Mouse (Mus musculus): ENCODE measurements around the gene S100a10.

Gene S100a10

DNA sequence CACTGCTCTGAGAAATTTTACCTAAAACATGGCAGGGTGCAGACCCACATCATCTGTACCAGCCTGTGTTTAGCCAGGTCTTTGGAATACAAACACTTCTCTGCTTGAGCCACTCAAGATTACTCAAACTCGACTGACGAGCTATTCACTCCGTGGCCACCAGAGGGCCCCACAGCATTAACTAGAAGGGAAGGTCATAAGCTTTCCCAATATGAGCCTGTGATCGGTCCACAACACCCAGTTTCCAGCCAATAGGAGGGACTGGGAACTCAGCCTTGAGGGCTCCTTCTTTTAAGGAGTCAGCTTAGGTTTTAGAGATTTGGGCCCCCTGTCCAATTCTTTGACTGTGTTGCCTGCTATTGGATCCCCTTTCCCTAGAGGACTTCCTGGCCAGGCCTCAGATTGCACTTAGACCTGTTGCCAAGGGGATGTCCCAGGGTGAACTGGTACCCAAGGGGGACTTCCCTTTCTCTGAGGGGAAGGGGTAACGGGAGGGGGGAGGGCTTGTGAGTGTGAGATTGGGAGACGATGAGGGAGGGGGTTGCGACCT is 7.7 kb upstream of the S100a10 start:
- peak; percentile 52 for DNase-seq (ENCODE audit: low read depth, low spot score)

DNA sequence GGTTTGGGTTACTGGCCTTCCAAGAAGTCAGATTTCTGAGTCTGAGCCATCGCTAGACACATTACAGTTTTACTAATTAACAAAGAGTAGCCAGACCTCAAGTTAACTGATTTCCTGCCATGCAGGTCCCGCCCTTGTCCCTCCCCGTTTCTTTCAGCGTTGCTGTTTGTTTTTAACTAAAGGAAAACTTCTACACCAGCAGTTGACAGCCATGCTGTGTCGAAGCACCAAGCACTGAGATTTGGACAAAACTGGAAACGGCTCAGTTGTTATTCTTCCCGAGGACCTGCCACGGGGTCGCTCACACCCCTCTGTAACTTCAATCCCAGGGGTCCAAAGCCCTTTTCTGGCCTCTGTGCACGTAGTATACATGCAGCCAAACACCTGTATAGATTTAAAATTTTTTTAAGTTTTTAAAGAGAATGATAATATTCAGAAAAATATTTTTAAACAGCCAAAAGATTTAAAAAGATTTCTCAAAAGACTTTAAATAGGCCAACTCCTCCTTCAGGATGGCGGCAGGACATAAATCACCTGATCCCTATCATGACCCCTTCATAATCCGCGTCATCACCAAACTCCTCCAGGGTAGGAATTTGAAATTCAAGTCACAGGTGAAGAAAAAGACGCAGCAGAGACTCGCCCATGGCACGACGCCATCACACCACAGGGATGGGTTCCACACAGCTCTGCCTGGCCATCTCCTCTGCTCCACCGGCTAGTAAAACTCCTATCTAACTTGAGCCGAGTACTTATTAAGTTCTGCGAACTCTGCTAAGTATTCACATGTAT is 6.9 kb upstream of the S100a10 start:
- DNase-seq (ENCODE audit: low read depth, low spot score): no peak

DNA sequence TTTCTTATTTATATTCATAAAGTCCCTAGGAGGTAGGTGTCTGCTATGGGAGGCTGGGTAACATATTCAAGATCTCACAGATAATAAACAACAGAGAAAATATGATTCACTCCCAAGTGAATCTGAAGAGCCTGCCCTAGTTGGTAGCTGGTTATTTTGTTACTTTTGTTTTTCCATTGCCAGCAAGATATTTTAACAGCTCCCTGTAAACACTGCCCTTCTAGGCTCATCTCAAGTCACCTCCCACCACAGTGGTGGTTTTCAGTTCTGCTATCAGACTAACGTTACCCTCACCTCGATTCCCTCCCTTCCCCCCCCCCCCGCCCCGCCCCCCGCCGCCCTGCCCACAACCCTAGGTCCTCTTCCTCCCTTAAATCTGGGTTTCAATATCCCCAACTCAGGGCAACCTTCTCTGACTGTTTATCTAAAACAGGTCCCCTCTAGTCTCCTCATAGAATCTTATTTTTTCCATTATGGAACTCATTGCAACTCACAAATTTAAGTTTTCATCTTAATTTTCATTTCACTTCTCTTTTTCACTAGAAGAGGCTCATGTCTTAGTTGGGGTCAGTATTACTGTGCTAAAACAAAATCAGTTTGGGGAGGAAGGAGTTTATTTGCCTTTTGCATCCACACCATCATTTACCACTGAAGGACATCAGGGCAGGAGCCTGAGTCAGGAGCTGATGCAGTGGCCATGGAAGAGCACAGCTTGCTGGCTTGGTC is 6.2 kb upstream of the S100a10 start:
- DNase-seq (ENCODE audit: low read depth, low spot score): no peak

DNA sequence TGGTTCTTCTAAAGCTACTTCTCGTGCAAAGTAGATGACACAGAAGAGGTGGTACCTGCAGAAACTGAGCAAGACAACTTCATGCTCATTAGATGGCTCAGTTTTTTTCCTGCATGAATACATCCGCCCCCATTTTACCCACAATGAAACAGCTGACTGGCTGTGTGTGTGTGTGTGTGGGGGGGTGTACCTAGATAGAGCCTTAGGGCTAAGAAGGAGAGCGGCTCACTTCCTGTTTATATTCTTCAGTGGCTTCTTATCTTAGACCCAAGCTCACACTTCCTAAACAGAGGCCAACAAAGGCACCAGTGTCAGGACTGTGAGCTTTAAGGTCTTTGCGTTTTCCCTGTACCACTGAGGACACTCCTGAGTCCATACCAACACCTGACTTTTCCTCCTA is 4.9 kb upstream of the S100a10 start:
- DNase-seq (ENCODE audit: low read depth, low spot score): no peak

DNA sequence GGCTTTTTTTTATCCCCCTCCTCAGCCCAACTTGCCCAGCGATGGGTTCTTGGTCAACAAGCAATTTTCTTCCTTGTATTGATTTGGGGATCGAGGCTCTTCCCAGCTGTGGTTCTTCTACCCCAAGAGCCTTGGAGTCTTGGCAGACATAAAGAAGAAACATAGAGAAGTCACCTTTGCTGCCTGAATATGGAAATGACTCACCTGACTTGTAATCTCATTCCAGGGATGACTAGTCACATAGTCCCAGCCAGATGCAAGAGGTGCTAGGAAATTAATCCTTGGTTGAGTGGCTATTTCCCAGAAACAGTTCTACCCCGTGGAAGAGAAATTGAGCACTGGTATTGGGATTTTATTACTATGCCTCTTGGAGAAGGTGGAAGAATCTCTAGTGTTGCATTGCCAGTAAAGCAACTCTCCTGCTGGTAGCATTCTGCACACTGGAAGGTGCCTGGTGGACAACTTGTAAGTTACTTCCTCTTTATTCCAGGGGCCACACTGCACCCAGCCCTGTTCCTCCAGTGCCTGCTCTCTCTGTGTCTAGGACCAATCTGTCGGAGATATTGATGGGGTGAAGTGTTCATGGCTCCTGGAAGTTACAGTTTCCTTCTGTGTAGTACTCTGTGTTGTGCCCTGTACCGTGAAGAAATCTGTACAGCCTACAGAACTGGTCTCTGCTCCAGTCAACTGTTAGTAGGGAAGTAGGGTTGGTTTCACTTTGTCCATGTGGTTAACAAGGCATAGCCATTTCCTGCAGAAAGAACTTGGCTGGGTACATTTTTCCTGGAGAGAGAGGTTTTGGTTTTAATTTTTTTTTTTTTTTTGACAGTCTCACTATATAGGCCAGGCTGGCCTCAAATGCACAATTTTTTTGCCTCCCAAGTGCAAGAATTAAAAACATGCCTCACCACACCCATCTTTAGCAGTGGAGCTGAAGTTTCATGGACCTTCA is 2.7 kb upstream of the S100a10 start:
- DNase-seq (ENCODE audit: low read depth, low spot score): no peak

DNA sequence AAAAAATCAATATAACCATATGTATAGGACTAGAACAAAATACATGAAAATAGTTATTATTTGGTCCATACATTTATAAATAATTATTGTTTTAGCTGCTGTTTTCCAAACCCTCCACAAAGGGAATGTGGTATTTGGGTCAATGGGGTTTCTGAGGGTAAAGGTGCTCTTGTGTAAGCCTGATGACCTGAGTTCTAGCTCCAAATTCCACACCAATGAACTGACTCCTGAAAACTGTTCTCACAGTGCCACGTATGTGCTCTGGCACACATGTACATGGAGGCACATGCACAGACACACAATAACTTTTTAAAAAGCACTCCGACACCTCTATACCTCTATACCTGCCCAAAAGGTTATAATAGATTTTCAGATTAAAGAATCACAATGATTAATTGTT is 1.6 kb upstream of the S100a10 start:
- no peak for DNase-seq (ENCODE audit: low read depth, low spot score)

DNA sequence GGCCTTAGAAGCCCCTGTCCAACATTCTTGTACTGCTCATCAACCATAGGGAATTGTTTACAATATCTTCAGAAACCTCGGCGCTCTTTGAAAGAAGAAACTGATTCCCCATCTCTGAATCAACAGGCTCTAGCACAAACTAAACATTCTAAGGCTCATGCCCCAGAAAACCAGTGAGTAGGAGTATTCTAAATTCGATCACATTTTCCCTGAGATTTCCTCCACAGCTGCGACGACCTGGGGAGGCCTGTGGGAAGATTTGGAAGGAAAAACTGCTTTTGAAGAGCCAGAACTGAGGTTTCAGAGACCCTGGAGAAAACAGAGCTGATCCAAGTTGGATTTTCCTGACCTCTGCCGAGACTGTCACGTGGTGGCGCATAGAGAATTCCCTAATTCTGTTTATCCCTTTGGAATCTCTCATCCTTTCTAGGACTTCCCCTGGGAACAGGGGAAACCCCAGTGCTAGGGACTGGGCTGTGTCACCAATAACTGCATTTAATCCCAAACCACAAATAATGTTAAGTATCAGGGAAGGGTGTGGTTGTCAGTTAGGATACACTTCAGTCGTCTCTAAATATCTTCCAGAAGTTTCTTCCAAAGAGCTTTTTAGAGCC is 1.0 kb upstream of the S100a10 start:
- DNase-seq (ENCODE audit: low read depth, low spot score): no peak

DNA sequence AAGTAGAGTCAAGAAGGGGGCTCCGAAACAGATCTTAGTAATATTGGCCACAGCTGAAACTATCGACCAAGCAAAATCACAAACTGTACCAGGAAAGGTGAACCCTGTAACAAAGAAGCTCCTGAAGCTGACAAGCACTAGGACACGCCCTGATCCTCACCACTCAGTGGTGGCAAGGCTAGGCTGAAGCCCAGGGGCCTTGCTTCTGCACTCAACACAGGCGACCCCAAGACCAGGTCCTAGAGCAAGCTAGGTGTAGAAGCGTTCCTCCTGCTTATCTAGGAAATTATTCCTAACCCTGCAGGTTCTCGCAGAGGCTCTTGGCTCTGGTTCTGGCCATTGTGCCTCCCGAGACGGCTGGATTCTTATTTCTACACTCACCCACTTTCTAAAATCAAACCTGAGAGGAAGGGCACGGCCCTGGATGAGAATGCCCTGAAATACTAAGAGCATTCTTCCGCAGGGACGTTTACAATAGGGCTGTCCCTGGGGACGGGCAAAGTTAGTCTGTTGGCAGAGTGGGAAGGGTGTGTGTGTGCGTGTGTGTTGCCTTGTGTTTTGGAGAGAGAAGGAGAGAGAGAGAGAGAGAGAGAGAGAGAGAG is 400 bp upstream of the S100a10 start:
- no peak for DNase-seq (ENCODE audit: low read depth, low spot score)

DNA sequence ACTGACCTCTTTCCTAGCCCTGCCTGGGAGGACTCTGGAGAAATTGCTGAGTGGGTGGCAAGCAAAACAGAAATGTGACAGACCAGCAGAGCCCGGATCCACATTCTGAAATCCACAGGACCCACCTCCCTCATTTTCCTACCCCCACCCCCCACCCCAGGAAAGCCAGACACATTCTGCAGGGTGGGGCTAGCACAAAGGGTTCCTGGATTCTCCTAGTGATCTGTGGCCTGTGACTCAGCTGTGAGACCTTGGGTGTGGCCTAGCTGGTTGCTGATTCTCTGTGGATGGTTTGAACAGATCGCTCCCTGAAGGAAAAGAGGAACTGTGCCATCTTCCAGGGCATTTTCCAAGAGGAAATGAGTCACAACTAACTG is 986 bp downstream of the S100a10 start:
- no peak for DNase-seq (ENCODE audit: low read depth, low spot score)

DNA sequence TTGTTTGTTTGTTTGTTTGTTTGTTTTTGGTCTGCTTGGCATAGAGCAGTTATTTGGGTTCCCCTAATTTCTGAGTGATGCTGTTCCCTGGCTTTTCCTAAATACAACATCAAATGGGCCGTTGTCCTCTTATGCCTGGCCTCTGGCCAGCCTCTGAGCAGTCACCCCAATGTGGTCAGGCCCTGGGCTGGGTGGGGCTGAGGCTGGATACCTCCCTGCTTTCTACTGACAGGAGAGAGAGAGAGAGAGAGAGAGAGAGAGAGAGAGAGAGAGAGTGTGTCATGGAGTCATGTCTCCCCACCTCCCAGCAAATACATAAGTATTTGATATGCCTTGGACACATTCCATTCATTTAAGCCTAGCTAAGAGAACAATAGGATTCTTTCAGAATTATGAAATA is 1.7 kb downstream of the S100a10 start:
- DNase-seq (ENCODE audit: low read depth, low spot score): no peak

DNA sequence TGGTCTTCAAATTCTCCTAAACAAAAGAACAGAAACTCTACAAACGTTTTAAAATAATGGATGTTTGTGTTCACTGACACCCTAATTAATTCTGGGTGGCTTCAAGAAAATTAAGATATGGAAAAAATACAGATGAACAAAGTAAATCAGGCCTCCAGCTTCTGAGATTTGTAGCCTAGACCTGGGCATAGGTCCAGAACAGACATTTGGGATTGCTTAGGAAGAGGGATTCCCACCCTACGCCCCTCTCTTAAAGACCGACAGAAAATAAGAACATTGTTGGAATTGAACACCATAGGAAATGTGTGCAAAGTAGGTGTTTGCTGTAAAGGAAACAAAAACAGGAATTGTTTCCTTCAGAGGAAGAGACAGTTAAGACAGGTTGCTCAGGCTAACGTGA is 2.6 kb downstream of the S100a10 start:
- no peak for DNase-seq (ENCODE audit: low read depth, low spot score)

DNA sequence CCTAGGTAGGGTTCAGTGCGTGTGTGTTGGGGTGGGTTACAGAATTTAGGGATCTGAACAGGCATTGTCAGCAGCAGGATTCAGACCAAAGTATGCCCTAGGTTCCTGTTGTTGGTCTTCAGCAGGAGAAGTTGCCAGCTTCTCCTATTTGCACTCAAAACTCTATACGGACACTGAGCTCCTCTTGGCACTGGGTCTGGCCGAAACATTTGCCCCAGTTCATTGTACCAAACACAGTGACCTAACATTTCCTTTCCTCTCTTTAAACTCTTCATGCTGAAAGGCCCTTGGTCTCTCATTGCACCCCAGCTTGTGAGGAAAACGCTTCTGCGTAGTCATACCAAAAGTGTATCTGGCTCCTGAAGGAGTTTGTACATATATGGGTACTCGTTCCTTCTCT is 5.1 kb downstream of the S100a10 start:
- DNase-seq (ENCODE audit: low read depth, low spot score): no peak

DNA sequence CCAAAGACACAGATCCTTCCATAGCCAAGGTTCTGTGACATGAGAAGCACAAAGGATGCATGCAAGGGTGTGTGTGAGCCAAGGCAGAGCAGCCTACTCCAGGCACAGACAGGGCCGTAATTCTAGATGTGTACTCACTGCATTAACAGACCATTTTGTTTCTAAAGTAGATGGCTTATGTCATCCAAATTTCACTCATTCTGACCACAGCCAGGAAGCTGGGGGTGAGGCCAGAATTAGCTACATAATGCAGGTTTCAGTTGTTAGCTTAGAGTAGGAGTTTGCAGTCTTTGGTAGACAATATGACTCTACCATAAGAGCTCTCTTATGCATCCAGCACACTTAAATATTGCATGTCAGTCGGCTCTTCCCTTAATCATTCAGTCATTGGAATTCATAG is 7.5 kb downstream of the S100a10 start:
- DNase-seq (ENCODE audit: low read depth, low spot score): no peak

DNA sequence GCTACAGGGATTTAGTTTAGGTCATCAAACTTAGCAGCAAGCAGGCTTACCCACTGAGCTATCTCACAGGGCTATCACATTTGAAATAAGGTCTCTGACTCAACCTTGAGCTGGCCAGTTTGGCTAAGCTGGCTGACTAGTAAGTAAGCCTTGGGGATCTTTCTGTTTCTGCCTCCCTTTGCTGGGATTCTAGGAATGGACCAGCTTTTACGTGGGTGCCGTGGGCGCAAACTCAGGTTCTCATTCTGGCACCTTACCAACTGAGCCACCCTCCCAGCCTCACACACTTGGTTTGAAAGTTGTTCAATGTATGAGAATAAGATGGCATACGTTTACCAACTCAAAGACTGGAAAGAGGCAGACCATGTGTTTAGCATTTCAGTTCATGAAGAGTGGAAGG is 8.3 kb downstream of the S100a10 start:
- no peak for DNase-seq (ENCODE audit: low read depth, low spot score)

DNA sequence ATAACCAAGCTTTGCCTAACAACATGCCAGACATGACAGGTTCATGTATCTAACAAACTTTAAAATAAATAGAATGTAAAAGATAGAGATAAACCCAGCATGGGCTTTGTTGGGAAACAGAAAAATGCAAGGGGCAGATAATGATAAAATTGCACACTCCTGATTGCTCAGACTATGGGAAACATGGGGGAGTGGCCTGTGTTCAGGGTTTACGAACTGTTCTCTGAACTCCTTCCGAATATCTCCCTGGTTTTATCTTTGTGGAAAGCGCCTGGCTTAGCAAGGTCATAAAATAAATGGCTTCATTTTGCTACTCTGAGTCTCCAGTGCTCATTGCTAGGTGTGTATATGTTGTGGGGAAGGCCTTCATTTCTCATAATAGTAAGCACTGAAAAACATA is 12.0 kb downstream of the S100a10 start:
- DNase-seq (ENCODE audit: low read depth, low spot score): no peak

DNA sequence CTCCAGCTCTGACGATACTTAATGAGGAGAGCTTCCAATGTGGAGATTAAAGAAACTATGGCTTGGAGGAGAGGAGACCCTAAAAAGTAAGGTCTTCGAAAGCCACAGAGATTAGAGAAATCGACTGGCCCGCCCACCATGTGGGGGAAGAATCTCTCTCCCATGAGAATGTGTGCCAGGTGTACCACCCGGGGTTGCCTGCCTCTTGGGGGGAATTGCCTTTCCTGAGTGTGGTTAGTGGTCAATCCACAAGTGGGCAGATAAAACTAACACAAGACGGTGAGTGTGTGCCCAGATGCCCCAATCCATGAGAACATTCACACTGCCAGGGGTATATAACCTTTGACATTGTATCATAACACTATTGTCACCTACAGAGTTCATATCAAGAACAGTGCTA is 12.8 kb downstream of the S100a10 start:
- no peak for DNase-seq (ENCODE audit: low read depth, low spot score)

DNA sequence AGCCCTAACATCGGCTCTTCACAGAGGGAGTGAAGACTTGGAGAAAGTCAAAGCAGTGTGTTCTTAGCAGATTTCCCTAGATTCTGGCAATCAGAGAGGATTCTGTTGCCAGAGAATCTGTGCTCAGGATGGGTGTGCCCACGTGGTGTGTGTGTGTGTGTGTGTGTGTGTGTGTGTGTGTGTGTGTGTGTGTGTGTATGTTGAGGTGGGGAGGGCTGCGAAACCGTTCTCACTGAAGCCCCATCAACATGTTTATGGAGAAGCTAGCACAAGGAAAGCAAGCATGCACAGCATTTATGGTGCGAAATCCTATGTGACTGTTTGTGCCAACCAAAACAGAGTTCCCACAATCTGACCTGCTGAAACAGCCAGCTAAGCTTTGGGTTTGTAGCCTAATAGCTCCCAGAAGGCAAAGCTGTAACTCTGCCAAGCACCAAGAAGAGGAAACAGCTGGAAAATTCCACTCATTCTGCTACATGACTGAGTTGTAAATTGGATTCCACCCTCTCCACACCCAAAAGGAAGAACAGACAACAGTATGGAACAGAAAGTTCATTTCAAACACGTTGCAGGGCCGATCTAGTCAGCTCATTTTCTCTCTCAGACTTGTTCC is 13.7 kb downstream of the S100a10 start:
- no peak for DNase-seq (ENCODE audit: low read depth, low spot score)

DNA sequence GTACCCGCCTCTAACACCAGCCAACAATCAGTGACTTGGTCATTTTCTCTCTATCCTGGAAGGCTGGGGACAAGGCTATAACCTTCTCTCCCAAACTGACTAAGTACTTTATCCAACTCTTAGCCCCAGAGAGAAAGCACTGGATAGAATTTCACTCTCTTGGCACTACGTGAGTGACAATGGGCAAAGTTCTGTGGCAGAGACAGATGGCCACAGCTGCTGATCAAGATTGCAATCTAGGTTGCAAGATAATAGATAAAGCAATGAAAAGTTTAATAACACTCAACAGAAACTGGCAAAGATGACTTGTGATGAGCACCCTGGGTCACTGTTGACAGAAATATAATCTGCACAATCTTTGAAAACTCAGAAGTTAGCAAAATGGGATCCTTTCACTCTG is 14.2 kb downstream of the S100a10 start:
- no peak for DNase-seq (ENCODE audit: low read depth, low spot score)

DNA sequence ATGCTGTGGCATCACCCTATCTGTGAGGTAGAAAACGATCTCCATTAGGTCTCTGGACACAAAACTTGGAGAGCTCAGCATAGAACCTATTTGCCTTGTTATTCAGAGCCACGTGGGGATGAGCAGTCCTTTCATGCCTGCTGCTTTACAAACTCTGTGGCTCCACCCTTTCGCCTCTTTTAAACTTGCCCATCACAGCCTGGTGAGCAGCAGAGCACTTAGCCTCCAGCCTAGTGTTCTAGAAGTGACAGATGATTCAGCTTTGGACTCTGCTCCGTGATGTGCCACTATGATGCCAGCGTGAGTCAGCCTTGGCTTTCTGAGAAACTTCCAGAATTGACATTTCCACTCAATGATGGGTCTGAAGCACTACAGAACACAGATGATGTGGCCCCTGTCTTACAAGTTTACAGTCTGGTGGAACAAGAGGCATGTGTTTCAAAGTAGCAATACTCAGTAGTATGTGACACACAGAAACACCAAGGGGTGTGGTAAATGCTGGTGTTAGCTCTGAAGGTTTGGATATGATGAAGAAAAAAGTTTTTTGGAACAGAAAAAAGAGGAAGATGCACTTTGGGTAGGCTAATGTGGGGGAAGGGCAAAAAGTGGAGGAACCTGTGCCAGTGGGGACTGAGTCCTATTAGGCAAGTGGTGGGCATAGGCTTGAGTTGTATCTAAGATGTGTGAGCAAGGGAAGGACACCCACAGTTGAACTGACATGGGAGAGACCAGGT is 17.3 kb downstream of the S100a10 start:
- no peak for DNase-seq (ENCODE audit: low read depth, low spot score)
